Mouse (Mus musculus): ENCODE results near the gene Bcl11a. TPM values are rescaled to one million over a fixed set of nuclear protein-coding genes. Genes with fewer than 3 reads are reported as not detected.

Bcl11a gene
- total RNA-seq, 2 experiments from 2014 or later: 0.05 TPM; not detected in 1

DNA sequence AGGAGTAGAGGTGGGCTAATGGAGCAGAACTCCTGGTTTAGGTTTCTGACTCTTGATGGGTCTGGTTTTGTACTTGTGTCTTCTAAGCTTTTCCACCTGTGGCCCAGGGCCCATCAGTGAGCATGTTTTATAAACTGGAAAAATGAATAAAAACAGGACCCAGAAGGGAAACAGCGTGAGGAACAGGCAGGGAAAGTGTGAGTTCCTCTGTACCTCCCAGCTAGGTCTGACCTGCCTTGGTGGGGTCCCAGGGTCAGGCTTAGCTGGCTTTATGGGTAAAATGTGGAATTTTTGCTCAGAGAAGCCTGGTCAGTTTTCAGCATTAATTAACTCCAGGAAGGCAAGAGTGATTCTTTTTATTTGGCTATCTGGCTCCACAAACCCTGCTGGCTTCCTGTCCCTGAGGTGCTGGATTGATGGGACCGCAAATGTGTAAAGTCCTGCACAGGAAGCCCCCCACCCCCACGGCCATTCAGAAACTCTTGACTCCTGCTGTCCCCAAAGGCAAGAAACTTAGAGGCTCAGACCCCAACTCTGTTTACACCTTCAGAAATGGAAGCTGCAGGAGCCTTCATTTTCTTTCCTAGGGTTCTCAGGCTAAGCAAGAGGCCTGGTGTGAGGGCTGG, 136.8 kb downstream of the Bcl11a start:
- DNase-seq: no peak

DNA sequence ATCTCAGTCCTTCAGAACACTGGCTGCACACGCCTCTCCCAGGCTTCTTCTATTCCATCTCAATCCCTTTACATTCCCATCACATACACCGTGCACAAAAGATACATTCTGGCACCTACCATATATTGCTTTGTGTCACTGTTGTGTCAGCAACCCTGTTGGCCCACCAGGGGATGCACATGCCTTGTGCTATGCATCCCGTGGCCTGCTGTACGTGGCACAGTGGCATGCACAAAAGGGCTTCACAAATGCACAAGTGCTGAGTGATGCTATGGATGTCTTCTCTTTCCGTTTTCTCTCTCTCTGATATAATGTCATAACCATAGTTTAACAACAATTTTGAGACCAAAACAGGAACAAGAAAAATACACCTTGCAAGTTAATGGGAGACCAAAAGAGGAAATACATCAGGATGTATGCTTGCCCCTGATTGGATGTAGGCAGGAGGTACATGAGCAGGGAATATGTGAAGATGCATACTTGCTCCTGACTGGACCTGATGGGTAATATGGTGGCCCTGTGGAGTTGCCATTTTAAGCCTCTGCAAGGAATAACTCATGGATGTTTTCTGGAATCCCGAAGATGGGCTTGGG, 140.0 kb downstream of the Bcl11a start:
- DNase-seq: no peak

DNA sequence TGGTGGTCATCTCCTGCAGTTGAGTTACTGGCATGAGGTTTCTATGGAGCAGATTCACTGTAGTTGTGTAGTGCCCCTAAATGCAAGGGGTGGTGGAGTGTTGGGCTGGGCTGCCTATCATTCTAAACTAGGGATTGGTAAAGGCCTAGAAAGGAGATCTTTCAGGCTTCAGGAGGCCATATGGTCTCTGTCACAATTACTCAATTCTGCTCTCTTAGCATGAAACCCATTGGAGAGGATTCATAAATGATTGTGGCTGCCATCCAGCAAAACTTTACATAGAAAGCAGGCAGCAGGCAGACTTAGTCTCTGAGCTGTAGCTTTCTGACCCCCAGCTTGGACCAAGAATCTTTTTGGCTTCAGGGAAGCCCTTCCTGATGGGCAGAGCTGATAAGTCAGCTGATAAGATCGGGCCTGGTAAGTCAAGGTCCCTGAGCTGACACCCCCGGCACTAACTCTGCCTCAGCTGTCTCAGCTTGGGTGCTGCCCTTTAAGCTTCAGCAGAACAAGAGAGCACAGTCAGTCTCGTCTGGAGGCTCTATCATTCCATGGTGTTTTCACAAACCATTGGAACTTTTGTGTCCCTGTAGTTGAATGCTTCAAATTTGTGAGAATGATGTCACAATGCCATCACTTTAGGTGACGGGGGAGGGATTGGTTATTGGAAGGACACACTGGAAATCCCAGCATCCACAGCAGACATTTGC, 143.9 kb downstream of the Bcl11a start:
- DNase-seq: no peak

Other genes with a start within 250 kb of the Bcl11a start
- 1 to 10 TPM; 3.5 to 4.6 TPM for gene Papolg, start 182.8 kb upstream of the Bcl11a start, total RNA-seq (2021)
- not detected for gene A830031A19Rik, start 3.0 kb upstream of the Bcl11a start, total RNA-seq (2021)